Comparison of ENCODE assay signal across 8 mouse cellular contexts in genomic region chr17:70748476-70748830, GRCm38 (mm10).
DNase-seq lines count a peak whose midpoint lies in the region; ATAC-seq and TF ChIP-seq lines count a peak whose summit lies in the region.

No protein-coding gene starts in this region.

- no peaks in the 10 kb centered on the region for H3K79me2 ChIP-seq in myocyte (ENCODE audit: control insufficient read depth, insufficient read depth)

- no peak overlapping the region for H3K4me3 ChIP-seq in kidney, adult 2 months (ENCODE audit: insufficient read depth, low read depth, low read length)
- peak overlapping the region; percentile 23; the same call in 1 of the 2 replicates for H3K4me3 ChIP-seq in embryonic facial prominence, embryonic 12.5 days
- H3K4me3 ChIP-seq in intestine, embryonic 15.5 days (replicated peaks), result 0 out of 2 replicates have a peak overlapping the region, but pooled peaks have one; percentile 29
- H3K4me3 ChIP-seq in myocyte, result peak overlapping the region; percentile 12

- no peak for ATAC-seq in embryonic facial prominence, embryonic 12.5 days (ENCODE audit: insufficient number of reproducible peaks, insufficient read depth, low FRiP score, low TSS enrichment)
- ATAC-seq in intestine, embryonic 15.5 days, result peak; percentile 2; the same call in 1 of the 2 replicates

- peak overlapping the region; percentile 51 for H3K4me2 ChIP-seq in embryonic facial prominence, embryonic 12.5 days (replicated peaks)
- H3K4me2 ChIP-seq in intestine, embryonic 15.5 days (replicated peaks), result peak overlapping the region; percentile 70
- peak overlapping the region; percentile 81 for H3K4me2 ChIP-seq in myocyte (ENCODE audit: low read depth)

- TF ChIP-seq CTCF in kidney, adult 2 months (conservative IDR thresholded peaks at IDR 0.05; ENCODE audit: insufficient read depth, insufficient read length, low read depth, low read length), result no peak

- DNase-seq in kidney, adult 2 months, result no peak
- no peak for DNase-seq in kidney, postnatal 25 days
- no peak for DNase-seq in thymus, postnatal 10 days (ENCODE audit: low spot score in 2 of 2)
- DNase-seq in left cerebral cortex, adult 11 months (ENCODE audit: low spot score), result no peak
- DNase-seq in urinary bladder, postnatal 4 days (ENCODE audit: low spot score in 2 of 2), result no peak

- WGBS in kidney, adult 2 months, result 45% methylated on average over 10 of the region's 10 CpGs
- 11% methylated on average over 10 of the region's 10 CpGs for WGBS in embryonic facial prominence, embryonic 12.5 days
- 19% methylated on average over 10 of the region's 10 CpGs for WGBS in intestine, embryonic 15.5 days

- TF ChIP-seq POLR2A in kidney, adult 2 months (IDR thresholded peaks at IDR 0.05; ENCODE audit: low read depth, low read length), result no peak
- TF ChIP-seq POLR2A in myocyte (IDR thresholded peaks at IDR 0.05; ENCODE audit: insufficient read length, low read depth), result peak; percentile 9

- no peaks in the 10 kb centered on the region for H3K27me3 ChIP-seq in kidney, adult 2 months (replicated peaks; ENCODE audit: control insufficient read depth, insufficient read depth, low read length)
- H3K27me3 ChIP-seq in embryonic facial prominence, embryonic 12.5 days, result no peaks in the 10 kb centered on the region
- H3K27me3 ChIP-seq in intestine, embryonic 15.5 days (replicated peaks), result no peaks in the 10 kb centered on the region
- no peaks in the 10 kb centered on the region for H3K27me3 ChIP-seq in myocyte (ENCODE audit: control insufficient read depth, insufficient read depth, insufficient read length)

- H3K9me3 ChIP-seq in embryonic facial prominence, embryonic 12.5 days, result no peaks in the 10 kb centered on the region
- H3K9me3 ChIP-seq in intestine, embryonic 15.5 days, result no peaks in the 10 kb centered on the region

- H3ac ChIP-seq in myocyte (ENCODE audit: control insufficient read depth, insufficient read length), result no peak overlapping the region

- peaks cover 15% of the 10 kb centered on the region for H3K4me1 ChIP-seq in kidney, adult 2 months (ENCODE audit: control insufficient read depth, insufficient read depth, low read length)
- peaks cover 25% of the 10 kb centered on the region for H3K4me1 ChIP-seq in embryonic facial prominence, embryonic 12.5 days
- H3K4me1 ChIP-seq in intestine, embryonic 15.5 days (replicated peaks), result peaks cover 15% of the 10 kb centered on the region

- peak overlapping the region; percentile 57 for H3K27ac ChIP-seq in kidney, adult 2 months (ENCODE audit: insufficient read depth, low read depth, low read length)
- peak overlapping the region; percentile 88 for H3K27ac ChIP-seq in embryonic facial prominence, embryonic 12.5 days
- H3K27ac ChIP-seq in intestine, embryonic 15.5 days, result peak overlapping the region; percentile 95

- 0 out of 2 replicates have a peak overlapping the region, but pooled peaks have one; percentile 12 for H3K9ac ChIP-seq in embryonic facial prominence, embryonic 12.5 days
- H3K9ac ChIP-seq in intestine, embryonic 15.5 days, result no peak overlapping the region

- H3K36me3 ChIP-seq in kidney, adult 2 months (ENCODE audit: control insufficient read depth, insufficient read depth, low read length), result no peaks in the 10 kb centered on the region
- no peaks in the 10 kb centered on the region for H3K36me3 ChIP-seq in embryonic facial prominence, embryonic 12.5 days
- H3K36me3 ChIP-seq in intestine, embryonic 15.5 days, result no peaks in the 10 kb centered on the region
- H3K36me3 ChIP-seq in myocyte (ENCODE audit: control insufficient read depth, insufficient read depth), result no peaks in the 10 kb centered on the region

TF ChIP-seq in myocyte, 11 proteins besides CTCF, POLR2A, EP300 and RAD21:
- TF ChIP-seq MYOG (IDR thresholded peaks at IDR 0.05; ENCODE audit: control insufficient read depth in 1 of 3, insufficient read depth in 1 of 3, insufficient read length in 2 of 3, low read depth in 2 of 3) (no peak), REST (IDR thresholded peaks at IDR 0.05; ENCODE audit: insufficient read depth, insufficient read length) (no peak), USF1 (IDR thresholded peaks at IDR 0.05; ENCODE audit: low read depth) (no peak), MYOD1 (IDR thresholded peaks at IDR 0.05; ENCODE audit: control insufficient read depth in 1 of 3, insufficient read length in 2 of 3, low read depth in 2 of 3) (no peak), TCF3 (IDR thresholded peaks at IDR 0.05; ENCODE audit: insufficient read length, low read depth) (no peak), TCF12 (IDR thresholded peaks at IDR 0.05; ENCODE audit: insufficient read depth, poor library complexity, severe bottlenecking) (no peak), POLR2AphosphoS2 (IDR thresholded peaks at IDR 0.05; ENCODE audit: insufficient read length, low read depth) (no peak), SRF (IDR thresholded peaks at IDR 0.05; ENCODE audit: control insufficient read depth, insufficient read length, low read depth) (no peak)
